Mouse (Mus musculus) forebrain, embryonic 11.5 days (tissue): Measurements from ENCODE around the gene Cd40lg. TPM values are rescaled to one million over a fixed set of nuclear protein-coding genes. Genes with fewer than 3 reads are reported as not detected.

Experiments used
- ATAC-seq: fragments of 200-750 bp; cut with Nextera tagmentation; replicated peaks from 2 replicates; pipeline ENCODE4 v1.8.0; 2017; ENCODE audit warnings: moderate TSS enrichment; ENCODE audit not compliant: low FRiP score
- DNase-seq: peaks from one replicate; pipeline ENCODE4 v3.0.0-alpha.2; 2017; ENCODE audit warnings: low spot score
- H3K27ac ChIP-seq: fragments of 300-500 bp; sonication (generic); 2 replicates; pipeline ENCODE4 v1.5.1; 2014; ENCODE audit warnings: low read depth, low read length
- H3K27me3 ChIP-seq: fragments of 300-500 bp; sonication (generic); 2 replicates; pipeline ENCODE4 v1.6.1; 2014; ENCODE audit warnings: mild to moderate bottlenecking, low read length, mixed read lengths; ENCODE audit not compliant: control insufficient read depth, insufficient read depth
- H3K36me3 ChIP-seq: fragments of 300-500 bp; sonication (generic); 2 replicates; pipeline ENCODE4 v1.6.1; 2014; ENCODE audit warnings: mild to moderate bottlenecking, low read length, moderate library complexity, mixed read lengths; ENCODE audit not compliant: control insufficient read depth, insufficient read depth
- H3K4me1 ChIP-seq: fragments of 300-500 bp; sonication (generic); replicated peaks from 2 replicates; pipeline ENCODE4 v1.6.1; 2014; ENCODE audit warnings: low read length, mixed read lengths; ENCODE audit not compliant: control insufficient read depth, insufficient read depth
- H3K4me2 ChIP-seq: fragments of 300-500 bp; sonication (generic); 2 replicates; pipeline ENCODE4 v1.6.1; 2014; ENCODE audit warnings: low read depth, mild to moderate bottlenecking, low read length, moderate library complexity, mixed read lengths; ENCODE audit not compliant: severe bottlenecking
- H3K4me3 ChIP-seq: fragments of 300-500 bp; sonication (generic); 2 replicates; pipeline ENCODE4 v1.5.1; 2014; ENCODE audit warnings: low read depth, low read length
- H3K9ac ChIP-seq: fragments of 300-500 bp; sonication (generic); 2 replicates; pipeline ENCODE4 v1.6.1; 2014; ENCODE audit warnings: low read length
- H3K9me3 ChIP-seq: fragments of 300-500 bp; sonication (generic); 2 replicates; pipeline ENCODE4 v1.6.1; 2016; ENCODE audit warnings: low read length, mixed read lengths; ENCODE audit not compliant: control insufficient read depth
- WGBS: fragments of 180-500 bp; shearing (Covaris S2); extraction: QIAGEN DNeasy Blood & Tissue Kit; methylation state at CpG from one replicate; pipeline ENCODE4 v1.1.7; 2014; 5-methylcytosine and 5-hydroxymethylcytosine counted together
- polyA plus RNA-seq: library from polyadenylated mRNA; unstranded; fragments of >200 nt; fragmentation: Nextera tagmentation; extraction: Ambion mirVana; gene quantifications from 2 replicates; pipeline ENCODE4 v1.2.1, GENCODE M21; 2014

Gene Cd40lg
- polyA plus RNA-seq, 1 experiment from 2014 or later = not detected

DNA sequence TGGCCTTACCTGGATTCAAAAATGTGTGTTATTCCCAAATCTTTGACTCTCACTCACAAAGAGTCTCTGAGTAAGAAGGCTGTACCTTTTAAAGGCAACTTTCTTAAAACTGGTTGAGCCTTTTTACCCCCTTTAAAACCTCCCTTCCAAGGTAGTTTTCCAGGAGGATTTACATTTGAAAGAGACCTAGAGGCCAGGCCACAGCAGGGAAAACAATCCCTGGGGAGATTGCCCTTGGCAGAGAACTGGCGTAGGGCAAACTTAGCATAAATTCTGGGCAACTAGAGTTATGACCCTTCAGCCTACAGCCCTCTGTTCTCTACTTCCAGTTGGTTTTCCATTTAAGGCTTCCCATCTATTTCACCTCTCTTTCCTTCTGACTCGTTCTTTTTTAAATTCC lies 13.9 kb upstream of the Cd40lg start:
- 63% methylated on average over 2 of the region's 2 CpGs for WGBS
- no peak overlapping the region for H3K9ac ChIP-seq
- H3K9me3 ChIP-seq = no peaks in the 10 kb centered on the region
- no peak overlapping the region for H3K4me2 ChIP-seq
- no peaks in the 10 kb centered on the region for H3K4me1 ChIP-seq
- no peak overlapping the region for H3K4me3 ChIP-seq
- H3K36me3 ChIP-seq = no peaks in the 10 kb centered on the region
- DNase-seq (no peak), ATAC-seq (no peak)
- H3K27me3 ChIP-seq = no peaks in the 10 kb centered on the region
- no peak overlapping the region for H3K27ac ChIP-seq

DNA sequence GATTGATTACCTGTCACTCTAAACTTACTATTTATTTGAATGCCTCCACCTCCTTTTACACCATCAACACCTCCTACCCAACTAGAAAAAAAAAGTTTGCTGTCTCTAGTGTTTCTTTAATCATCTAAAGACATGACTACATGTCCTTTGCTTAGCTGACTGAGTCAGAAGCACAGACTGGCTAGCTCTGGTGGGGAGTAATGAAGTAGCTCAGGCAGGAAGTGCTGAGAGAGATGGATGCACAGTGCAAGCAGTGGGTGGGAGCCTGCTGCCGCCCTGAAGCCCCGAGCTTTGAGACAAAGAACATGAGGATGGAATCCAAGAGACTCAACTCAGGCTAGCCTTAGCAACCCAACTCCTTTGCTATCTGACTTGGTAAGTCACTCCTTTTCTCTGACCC lies 11.5 kb upstream of the Cd40lg start:
- no peak for ATAC-seq
- H3K4me3 ChIP-seq = no peak overlapping the region
- H3K27ac ChIP-seq = no peak overlapping the region
- 50% methylated on average over 2 of the region's 2 CpGs for WGBS
- H3K4me1 ChIP-seq = no peaks in the 10 kb centered on the region
- DNase-seq = no peak
- no peaks in the 10 kb centered on the region for H3K36me3 ChIP-seq
- H3K9me3 ChIP-seq = no peaks in the 10 kb centered on the region
- no peaks in the 10 kb centered on the region for H3K27me3 ChIP-seq
- H3K9ac ChIP-seq = no peak overlapping the region
- no peak overlapping the region for H3K4me2 ChIP-seq

DNA sequence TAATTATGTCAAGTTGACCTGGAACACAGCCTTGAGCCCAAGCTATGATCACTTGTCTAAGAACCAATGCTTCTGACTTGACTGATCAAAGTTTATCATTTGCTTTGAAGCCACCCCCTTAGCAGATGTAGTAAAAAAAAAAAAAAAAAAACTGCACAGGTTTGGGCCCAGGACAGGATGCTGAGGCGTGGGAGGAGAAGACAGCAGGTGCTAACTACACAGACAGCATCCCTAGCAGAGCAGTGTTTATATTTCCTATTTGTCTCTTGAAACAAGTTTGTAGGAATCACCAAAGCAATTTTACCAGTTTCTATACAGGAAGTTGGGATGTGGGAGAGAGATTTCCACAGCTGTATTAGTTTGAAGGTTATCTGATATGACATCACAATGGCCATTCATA lies 1.4 kb upstream of the Cd40lg start:
- WGBS = 95% methylated on average over 1 of the region's 1 CpGs
- Histone ChIP-seq H3K4me2 (no peak overlapping the region), H3K4me1 (no peaks in the 10 kb centered on the region), H3K4me3 (no peak overlapping the region), H3K9ac (no peak overlapping the region), H3K27ac (no peak overlapping the region), H3K36me3 (no peaks in the 10 kb centered on the region), H3K9me3 (no peaks in the 10 kb centered on the region), H3K27me3 (no peaks in the 10 kb centered on the region)
- no peak for ATAC-seq
- no peak for DNase-seq

DNA sequence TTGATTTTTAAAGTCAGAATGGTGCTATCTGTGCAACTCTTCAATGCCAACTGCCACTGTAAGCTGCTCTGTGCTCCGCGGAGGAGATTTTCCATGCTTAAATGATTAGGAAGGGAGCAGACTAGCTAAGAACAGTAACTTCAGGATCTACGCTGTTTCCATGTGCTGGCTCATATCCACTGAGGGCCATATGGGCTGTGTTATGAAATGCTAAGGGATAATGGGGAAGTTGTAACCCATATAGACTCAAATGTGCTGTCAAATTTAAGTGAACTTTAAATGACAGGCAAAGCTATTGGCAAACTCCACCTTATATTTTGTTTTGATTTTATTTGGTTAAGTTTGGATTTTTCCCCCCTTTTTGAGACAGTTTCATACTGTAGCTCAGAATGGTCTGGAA lies 919 bp downstream of the Cd40lg start:
- no peaks in the 10 kb centered on the region for H3K36me3 ChIP-seq
- ATAC-seq = no peak
- no peak overlapping the region for H3K4me2 ChIP-seq
- H3K9me3 ChIP-seq = no peaks in the 10 kb centered on the region
- no peak overlapping the region for H3K27ac ChIP-seq
- H3K9ac ChIP-seq = no peak overlapping the region
- no peaks in the 10 kb centered on the region for H3K4me1 ChIP-seq
- no peak overlapping the region for H3K4me3 ChIP-seq
- no peak for DNase-seq
- WGBS = 85% methylated on average over 3 of the region's 3 CpGs
- H3K27me3 ChIP-seq = no peaks in the 10 kb centered on the region

DNA sequence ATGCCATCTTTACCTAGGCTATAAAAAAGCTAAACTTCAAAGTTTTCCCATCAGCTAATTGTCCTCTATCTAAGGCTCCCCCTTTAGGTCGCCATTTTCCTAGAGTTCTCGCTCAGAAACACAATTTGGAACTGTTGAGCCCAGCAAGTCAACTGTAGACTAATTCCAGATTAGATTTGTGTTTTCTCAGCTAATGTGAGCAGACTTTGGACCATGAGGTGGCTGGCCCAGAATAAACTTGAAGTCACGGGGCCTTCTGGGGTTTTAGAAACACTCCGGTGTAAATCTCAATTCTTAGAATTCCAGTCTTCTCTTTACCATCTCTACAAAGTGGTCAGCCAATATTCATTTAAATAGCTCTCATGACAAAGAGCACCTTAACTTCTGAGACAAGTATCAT lies 3.6 kb downstream of the Cd40lg start:
- ATAC-seq = no peak
- no peaks in the 10 kb centered on the region for H3K36me3 ChIP-seq
- WGBS = 89% methylated on average over 4 of the region's 4 CpGs
- H3K27ac ChIP-seq = no peak overlapping the region
- H3K9ac ChIP-seq = no peak overlapping the region
- no peak for DNase-seq
- no peaks in the 10 kb centered on the region for H3K9me3 ChIP-seq
- no peaks in the 10 kb centered on the region for H3K4me1 ChIP-seq
- H3K4me2 ChIP-seq = no peak overlapping the region
- H3K4me3 ChIP-seq = no peak overlapping the region
- no peaks in the 10 kb centered on the region for H3K27me3 ChIP-seq

DNA sequence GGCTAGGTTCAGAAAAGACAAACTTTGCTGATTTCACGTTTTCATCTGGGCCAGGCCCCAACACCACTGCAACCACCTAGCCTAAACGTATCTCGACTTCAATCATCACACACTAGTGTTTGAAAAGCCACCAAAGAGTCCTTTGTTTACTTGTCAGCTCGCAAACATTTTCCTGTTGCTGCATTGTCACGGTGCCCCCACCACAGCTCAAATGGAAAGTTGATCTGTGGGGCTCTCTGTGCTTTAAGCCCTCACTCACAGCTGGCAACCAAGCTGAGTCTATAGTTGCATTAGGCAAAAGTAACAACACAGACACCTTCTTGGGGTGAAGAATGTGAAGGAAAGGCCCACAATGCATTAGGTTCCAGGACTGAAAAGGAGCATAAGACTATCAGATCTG lies 4.3 kb downstream of the Cd40lg start:
- H3K27ac ChIP-seq = no peak overlapping the region
- 71% methylated on average over 5 of the region's 5 CpGs for WGBS
- DNase-seq = no peak
- no peaks in the 10 kb centered on the region for H3K9me3 ChIP-seq
- no peak overlapping the region for H3K4me3 ChIP-seq
- H3K4me1 ChIP-seq = no peaks in the 10 kb centered on the region
- no peak overlapping the region for H3K4me2 ChIP-seq
- ATAC-seq = no peak
- no peaks in the 10 kb centered on the region for H3K27me3 ChIP-seq
- H3K36me3 ChIP-seq = no peaks in the 10 kb centered on the region
- H3K9ac ChIP-seq = no peak overlapping the region

DNA sequence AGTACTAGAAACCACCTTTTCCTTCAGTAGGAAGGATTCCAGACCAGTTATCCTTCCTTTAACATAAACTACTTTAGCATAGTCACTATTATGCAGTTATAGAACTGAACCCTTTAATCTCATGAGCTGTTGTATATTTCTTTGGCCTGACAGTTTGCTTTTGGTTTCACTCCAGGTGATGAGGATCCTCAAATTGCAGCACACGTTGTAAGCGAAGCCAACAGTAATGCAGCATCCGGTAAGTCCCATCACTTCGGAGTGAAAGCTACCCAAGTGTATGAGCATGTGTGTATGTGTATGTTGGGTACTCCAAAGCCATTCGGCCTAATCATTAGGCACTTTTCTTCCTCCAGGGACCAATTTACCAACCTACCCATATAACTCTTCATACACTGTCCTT lies 7.6 kb downstream of the Cd40lg start:
- WGBS = 95% methylated on average over 5 of the region's 5 CpGs
- H3K36me3 ChIP-seq = no peaks in the 10 kb centered on the region
- no peak overlapping the region for H3K9ac ChIP-seq
- H3K9me3 ChIP-seq = no peaks in the 10 kb centered on the region
- no peaks in the 10 kb centered on the region for H3K4me1 ChIP-seq
- H3K4me3 ChIP-seq = no peak overlapping the region
- no peak for DNase-seq
- no peak overlapping the region for H3K4me2 ChIP-seq
- H3K27ac ChIP-seq = no peak overlapping the region
- no peak for ATAC-seq
- no peaks in the 10 kb centered on the region for H3K27me3 ChIP-seq

DNA sequence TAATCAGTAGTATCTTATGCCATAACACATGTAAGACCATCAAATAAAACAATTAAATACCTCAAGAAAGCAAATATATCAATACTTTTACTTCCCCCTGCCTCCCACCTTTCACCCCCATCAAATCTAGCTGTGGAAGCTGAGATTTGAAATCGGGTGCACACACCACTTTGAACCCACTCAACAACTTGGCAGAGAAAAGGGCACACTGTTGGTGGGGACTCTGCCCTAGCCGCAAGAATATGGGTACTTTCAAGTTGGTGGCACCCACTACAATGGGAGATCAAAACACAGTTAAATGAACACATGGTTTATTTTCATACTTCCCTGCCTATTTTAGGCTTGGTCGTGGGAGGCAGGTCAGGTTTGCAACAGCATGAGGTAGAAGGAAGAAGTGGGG lies 9.9 kb downstream of the Cd40lg start:
- no peak overlapping the region for H3K4me2 ChIP-seq
- no peaks in the 10 kb centered on the region for H3K36me3 ChIP-seq
- H3K27me3 ChIP-seq = no peaks in the 10 kb centered on the region
- H3K27ac ChIP-seq = no peak overlapping the region
- no peaks in the 10 kb centered on the region for H3K4me1 ChIP-seq
- DNase-seq (no peak), ATAC-seq (no peak)
- 84% methylated on average over 3 of the region's 3 CpGs for WGBS
- no peaks in the 10 kb centered on the region for H3K9me3 ChIP-seq
- H3K9ac ChIP-seq = no peak overlapping the region
- no peak overlapping the region for H3K4me3 ChIP-seq

DNA sequence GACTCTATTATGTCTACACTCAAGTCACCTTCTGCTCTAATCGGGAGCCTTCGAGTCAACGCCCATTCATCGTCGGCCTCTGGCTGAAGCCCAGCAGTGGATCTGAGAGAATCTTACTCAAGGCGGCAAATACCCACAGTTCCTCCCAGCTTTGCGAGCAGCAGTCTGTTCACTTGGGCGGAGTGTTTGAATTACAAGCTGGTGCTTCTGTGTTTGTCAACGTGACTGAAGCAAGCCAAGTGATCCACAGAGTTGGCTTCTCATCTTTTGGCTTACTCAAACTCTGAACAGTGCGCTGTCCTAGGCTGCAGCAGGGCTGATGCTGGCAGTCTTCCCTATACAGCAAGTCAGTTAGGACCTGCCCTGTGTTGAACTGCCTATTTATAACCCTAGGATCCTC lies 11.4 kb downstream of the Cd40lg start:
- Histone ChIP-seq H3K4me3 (no peak overlapping the region), H3K9me3 (no peaks in the 10 kb centered on the region), H3K9ac (no peak overlapping the region), H3K27ac (no peak overlapping the region), H3K36me3 (no peaks in the 10 kb centered on the region), H3K4me1 (no peaks in the 10 kb centered on the region), H3K4me2 (no peak overlapping the region), H3K27me3 (no peaks in the 10 kb centered on the region)
- DNase-seq (no peak), ATAC-seq (no peak)
- 90% methylated on average over 10 of the region's 10 CpGs for WGBS
